Mouse (Mus musculus): ENCODE measurements around the gene Mpv17l. TPM values are rescaled to one million over a fixed set of nuclear protein-coding genes. Genes with fewer than 3 reads are reported as not detected.

Gene Mpv17l
- total RNA-seq, 2 experiments from 2014 or later = not detected

Other genes with a start within 250 kb of the Mpv17l start
- 18.8 and 32.3 TPM in 2 replicates for gene Parn, start 235.0 kb upstream of the Mpv17l start, total RNA-seq (2014; fragmentation: Nextera tagmentation)
- gene Parn, start 235.0 kb upstream of the Mpv17l start, total RNA-seq (2017) = 49.3 and 55.0 TPM in 2 replicates
- 48.1 and 52.9 TPM in 2 replicates for gene Bfar, start 231.3 kb upstream of the Mpv17l start, total RNA-seq (2014; fragmentation: Nextera tagmentation)
- 49.8 and 65.2 TPM in 2 replicates for gene Bfar, start 231.3 kb upstream of the Mpv17l start, total RNA-seq (2017)
- gene 3110001I22Rik, start 231.2 kb upstream of the Mpv17l start, total RNA-seq (2014; fragmentation: Nextera tagmentation) = 10.4 and 21.6 TPM in 2 replicates
- gene 3110001I22Rik, start 231.2 kb upstream of the Mpv17l start, total RNA-seq (2017) = 23.8 and 25.2 TPM in 2 replicates
- gene Pla2g10, start 172.2 kb upstream of the Mpv17l start, total RNA-seq (2014; fragmentation: Nextera tagmentation) = not detected in 2 replicates
- gene Pla2g10, start 172.2 kb upstream of the Mpv17l start, total RNA-seq (2017) = not detected in 2 replicates
- 24.4 and 27.6 TPM in 2 replicates for gene Rrn3, start 122.5 kb upstream of the Mpv17l start, total RNA-seq (2014; fragmentation: Nextera tagmentation)
- gene Rrn3, start 122.5 kb upstream of the Mpv17l start, total RNA-seq (2017) = 39.9 and 45.5 TPM in 2 replicates
- gene Ntan1, start 84.3 kb upstream of the Mpv17l start, total RNA-seq (2014; fragmentation: Nextera tagmentation) = 61.4 and 76.5 TPM in 2 replicates
- 51.9 and 56.2 TPM in 2 replicates for gene Ntan1, start 84.3 kb upstream of the Mpv17l start, total RNA-seq (2017)
- 48.3 and 52.0 TPM in 2 replicates for gene Pdxdc1, start within 50 bp of the Mpv17l start, total RNA-seq (2014; fragmentation: Nextera tagmentation)
- 67.8 and 71.6 TPM in 2 replicates for gene Pdxdc1, start within 50 bp of the Mpv17l start, total RNA-seq (2017)
- gene 2900011O08Rik, start 83.4 kb downstream of the Mpv17l start, total RNA-seq (2014; fragmentation: Nextera tagmentation) = not detected in 2 replicates
- gene 2900011O08Rik, start 83.4 kb downstream of the Mpv17l start, total RNA-seq (2017) = 0.34 TPM in 1 of 2 replicates, not detected in the other
- 2.8 and 26.7 TPM in 2 replicates for gene Ifitm7, start 83.7 kb downstream of the Mpv17l start, total RNA-seq (2014; fragmentation: Nextera tagmentation)
- gene Ifitm7, start 83.7 kb downstream of the Mpv17l start, total RNA-seq (2017) = 5.3 and 15.9 TPM in 2 replicates